Mouse (Mus musculus) heart, postnatal 14 days (tissue): ENCODE measurements around the gene B3gnt2. TPM values are rescaled to one million over a fixed set of nuclear protein-coding genes. Genes with fewer than 3 reads are reported as not detected.
A peak's percentile ranks its signal among the peaks of the same experiment; 100 is the strongest.

Experiments used
- DNase-seq, 2 experiments: peaks; one replicate each; pipeline ENCODE4 v3.0.0; 2021 to 2022
- intact Hi-C: fragments of 180-260 bp; cut with DNase I; formaldehyde crosslinking; loops from one replicate; pipeline ENCODE4 v1.15.1; 2025
- long read RNA-seq, 2 experiments: library from polyadenylated mRNA; stranded (forward); transcript quantifications; one replicate each; pipeline ENCODE4 v2.0.0; 2021
- total RNA-seq, 2 experiments: library from RNA; stranded (reverse); gene quantifications; 2 replicates each; pipeline ENCODE4 v1.2.3; 2021

B3gnt2 gene
- total RNA-seq: 10 to 100 TPM in 1 of 2 experiments, 1 to 10 TPM in 1; 6.9 to 12.0 TPM
- long read RNA-seq, experiment 1, transcript B3gnt2-202 (2 exons, 3,057 nt): major isoform, 39 of 39 reads
- long read RNA-seq, experiment 1, partial matches to known transcripts: 0 of 39 reads
- long read RNA-seq, experiment 1, other reads (novel, unspliced or antisense): 0 of 39 reads
- long read RNA-seq, experiment 2, transcript B3gnt2-201 (2 exons, 2,602 nt): minor isoform, 5 of 50 reads
- long read RNA-seq, experiment 2, transcript B3gnt2-202 (2 exons, 3,057 nt): major isoform, 44 of 50 reads
- long read RNA-seq, experiment 2, partial matches to known transcripts: 0 of 50 reads
- long read RNA-seq, experiment 2, other reads (novel, unspliced or antisense): 1 of 50 reads

DNA sequence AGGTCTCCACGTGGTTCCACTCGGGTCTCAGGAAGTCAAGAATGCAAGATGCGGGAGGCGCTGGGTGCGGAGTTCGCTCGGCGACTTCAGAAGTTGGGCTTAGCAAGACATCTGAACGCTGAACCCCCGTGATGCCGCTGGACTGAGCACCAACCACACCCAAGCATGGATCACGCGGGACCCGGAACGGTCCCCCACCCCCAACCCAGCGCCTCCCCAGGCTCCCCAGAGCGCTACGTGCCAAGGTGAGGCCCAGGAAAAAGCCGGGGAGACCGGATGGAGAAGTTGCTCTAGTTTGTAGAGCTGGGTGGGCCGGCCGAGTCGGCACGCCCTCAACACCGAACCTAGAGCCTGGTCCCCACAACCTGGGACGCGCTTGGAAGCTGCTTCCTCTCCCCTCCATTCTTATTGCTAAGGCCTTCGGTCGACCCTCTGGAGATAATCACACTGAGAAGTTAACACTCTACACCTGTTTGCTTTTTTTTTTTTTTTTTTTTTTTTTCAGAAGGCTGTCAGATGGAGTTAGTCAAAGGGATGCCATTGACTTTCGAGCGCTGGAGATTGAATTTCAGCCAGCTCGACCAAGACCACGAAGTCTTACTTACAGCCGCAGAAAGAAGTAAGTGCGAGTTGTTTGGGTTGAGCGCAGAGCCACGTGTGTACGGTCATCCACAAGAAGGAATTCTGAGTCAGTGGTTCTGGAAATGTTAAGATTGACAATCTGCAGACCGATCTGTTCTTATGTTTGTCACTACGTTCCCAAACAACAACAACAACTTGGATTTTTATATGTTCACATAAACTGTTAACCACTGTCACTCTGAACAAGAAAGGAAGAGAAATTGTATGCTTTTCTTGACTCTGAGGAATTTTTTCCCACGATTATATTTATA, at the start of gene B3gnt2:
B3gnt2 (minus strand) TSS at position 627 of the 893 bp plus-strand sequence.
- intact Hi-C loops: no loop called here
- DNase-seq: peak; percentile 46

DNA sequence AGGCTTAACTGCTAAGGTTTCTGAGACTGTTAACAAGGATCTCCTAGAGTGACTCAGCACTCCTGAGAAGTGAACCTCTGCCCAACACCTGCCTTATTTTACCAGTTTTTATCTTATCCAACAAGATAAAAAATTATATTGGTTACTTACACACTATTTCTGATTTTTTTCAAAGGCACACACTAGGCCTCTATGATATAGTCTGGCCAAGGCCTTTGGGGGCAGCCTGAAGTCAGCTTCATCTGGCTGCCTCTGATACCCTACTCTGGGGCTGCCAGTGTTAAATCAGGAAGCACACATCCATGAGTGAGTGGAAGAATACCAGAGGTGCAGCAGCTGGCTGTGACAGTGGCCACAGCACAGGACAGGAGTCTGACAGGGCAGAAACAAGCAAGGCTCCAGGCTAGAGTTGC, 45.7 kb upstream of the B3gnt2 start:
- intact Hi-C loops: no loop called here
- no peak for DNase-seq

DNA sequence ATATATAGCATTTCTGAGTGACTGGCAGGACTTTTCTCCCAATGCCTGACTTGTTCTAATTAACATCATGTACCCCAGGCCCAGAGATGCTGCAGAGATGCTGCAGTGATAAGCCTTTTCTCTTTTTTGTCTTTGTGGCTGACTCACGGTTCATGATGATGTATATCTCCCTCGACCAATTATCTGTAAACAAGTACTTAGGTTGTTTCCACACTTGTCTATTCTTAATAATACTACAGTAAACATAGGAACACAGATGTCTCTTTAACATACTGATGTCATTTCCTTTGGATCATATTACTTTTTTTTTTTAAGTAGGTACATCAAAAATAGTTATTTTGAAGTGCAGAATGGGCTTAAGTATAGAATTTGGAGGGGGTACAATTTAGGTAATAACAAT, 42.2 kb upstream of the B3gnt2 start:
- no peak for DNase-seq
- intact Hi-C loops: loop anchor here (5.0 kb wide), 1 partner anchor 34 kb away; no protein-coding TSS in a partner anchor

DNA sequence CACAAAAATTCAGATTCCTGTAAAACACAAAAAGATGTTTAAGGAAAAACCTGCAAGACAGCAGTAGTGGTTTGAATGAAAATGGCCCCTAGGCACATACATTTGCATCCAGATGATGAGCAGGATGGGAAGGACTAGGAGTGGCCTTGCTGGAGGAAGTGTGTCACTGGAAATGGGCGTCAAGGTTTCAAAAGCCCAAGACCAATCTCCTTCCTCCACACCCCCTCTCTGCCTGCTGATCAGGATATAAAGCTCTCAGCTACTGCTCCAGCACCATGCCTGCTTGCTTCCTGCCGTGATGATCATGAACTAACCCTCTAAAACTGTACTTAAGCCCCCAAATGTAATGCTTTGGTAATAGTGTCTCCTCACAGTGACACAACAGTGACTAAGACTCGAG, 39.3 kb upstream of the B3gnt2 start:
- DNase-seq: no peak
- intact Hi-C loops: loop anchor here (5.0 kb wide), 1 partner anchor 37 kb away; no protein-coding TSS in a partner anchor

DNA sequence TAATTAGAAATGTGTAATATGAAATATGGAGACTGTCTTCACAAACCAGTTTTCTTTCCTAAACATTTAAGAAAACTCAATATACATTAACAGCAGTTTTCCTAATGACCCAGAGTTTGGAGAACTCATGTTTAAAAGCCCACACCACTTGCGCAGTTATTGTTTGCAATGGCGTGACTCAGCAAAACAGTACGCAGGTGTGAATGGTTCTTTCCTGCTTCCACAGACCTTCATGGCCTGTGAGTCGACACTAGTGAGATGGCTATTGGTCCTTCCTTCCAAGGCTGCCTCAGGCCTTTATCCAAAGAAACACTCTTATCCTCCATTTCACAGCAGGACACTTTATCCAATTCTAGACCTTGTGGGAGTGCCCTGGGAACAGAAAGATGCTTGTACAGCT, 36.9 kb upstream of the B3gnt2 start:
- intact Hi-C loops: no loop called here
- DNase-seq: no peak

DNA sequence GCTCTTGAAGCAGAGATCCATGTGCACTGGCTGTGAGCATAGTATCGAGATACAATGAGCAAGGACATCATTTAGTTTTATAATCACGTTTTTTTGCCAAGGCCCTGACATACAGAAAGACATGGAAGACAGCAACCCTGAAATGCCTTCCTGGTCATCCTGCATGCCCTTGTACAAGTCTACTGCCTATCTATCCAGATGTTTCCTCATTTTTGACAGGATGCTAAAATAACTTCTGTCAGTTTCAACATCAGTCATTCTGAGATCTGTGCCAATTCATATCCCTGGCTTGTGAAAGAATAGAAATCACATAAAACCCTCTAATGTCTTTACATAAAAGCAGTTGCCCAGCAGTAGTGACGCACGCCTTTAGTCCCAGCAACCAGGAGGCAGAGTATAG, 36.4 kb upstream of the B3gnt2 start:
- intact Hi-C loops: no loop called here
- no peak for DNase-seq

DNA sequence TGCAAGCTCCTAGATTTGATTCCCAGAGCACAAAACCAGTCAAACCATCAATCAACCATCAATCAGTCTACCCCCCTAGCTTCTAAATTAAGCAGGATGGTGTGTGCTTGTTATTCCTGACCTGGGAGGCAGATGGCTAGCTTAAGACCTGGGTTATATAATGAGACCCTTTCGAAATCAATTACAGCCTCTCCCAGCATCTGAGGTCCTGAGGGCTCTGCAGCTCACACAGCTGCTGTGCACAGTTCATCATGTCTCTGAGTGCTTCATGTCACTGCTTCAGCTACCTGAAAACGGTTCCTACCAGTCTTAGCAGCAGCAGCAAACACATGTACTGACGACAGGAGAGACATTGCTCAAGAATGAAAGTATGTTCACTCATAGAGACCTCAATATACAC, 32.3 kb upstream of the B3gnt2 start:
- DNase-seq: no peak
- intact Hi-C loops: no loop called here

DNA sequence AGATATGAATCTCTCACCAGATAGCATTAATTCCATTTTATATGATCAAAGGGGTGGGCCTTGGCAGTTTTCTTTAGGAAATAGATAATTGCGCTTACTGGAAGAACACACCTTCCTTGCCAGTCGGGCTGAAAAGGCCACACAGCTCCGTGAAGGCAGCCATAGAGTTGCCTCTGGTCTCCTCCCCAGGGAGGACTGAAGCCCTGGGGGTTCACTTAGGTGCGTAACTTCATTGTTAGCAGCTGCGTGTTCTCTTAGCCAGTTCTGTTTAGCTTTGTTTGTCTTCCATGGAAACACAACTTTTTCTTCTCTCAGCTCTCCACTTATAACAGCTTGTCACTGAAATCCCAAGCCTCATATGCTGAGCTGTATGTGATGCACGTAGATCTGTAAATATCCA, 31.7 kb upstream of the B3gnt2 start:
- no peak for DNase-seq
- intact Hi-C loops: no loop called here

DNA sequence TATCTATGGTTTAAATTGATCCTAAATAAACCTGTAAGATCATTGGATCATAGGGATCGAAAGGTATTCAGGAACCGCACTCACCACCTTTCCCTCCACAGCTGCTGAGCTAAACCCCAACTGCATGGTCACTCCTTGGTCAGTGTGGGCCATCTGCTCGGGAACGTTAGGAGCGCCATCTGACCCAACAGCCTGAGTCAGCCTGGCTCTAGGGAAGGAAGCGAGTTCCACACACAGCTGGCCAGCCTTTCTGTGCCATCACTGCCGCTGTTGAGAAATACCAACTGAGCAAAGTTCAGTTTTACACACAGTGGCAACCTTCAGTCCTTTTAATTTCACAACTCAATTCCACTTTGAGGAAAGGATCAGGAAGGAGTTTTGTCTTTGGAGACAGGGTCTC, 31.1 kb upstream of the B3gnt2 start:
- intact Hi-C loops: no loop called here
- no peak for DNase-seq

DNA sequence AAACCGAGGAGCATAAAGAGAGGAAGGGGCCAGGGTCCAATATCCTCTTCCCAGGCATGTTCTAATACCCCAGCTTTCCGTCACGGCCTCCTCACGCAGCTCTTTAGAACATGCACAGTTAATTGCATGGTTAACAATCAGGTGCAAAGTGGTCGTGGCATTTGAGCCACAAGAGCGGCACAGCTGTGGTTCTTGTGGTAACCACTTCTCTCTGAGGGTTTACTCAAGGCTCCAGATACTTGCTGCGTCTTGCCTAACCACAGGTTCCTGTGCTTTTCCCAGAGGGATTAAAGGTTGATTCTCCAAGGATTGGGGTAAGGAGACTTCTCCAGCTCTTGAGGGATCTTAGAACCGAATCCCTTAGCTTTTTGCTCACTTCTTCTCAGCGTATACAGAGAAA, 30.5 kb upstream of the B3gnt2 start:
- intact Hi-C loops: no loop called here
- no peak for DNase-seq

DNA sequence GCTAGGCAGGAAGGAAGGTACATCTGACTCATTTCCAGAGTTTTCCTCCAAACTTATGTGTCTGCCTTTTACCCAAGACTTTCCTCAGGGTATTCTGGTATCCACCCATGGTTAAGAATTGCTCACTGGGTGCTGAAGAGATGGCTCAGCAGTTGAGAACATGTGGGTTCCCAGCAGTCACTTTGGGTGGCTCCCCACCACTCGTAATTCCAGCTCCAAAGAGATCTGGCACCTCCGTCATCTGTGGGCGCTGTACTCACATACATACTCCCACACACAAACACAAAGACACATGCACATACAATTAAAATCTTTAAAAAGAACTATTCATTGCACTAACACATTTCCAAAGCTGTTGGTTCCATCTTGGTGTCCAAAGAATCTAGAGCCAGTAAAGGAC, 28.5 kb upstream of the B3gnt2 start:
- no peak for DNase-seq
- intact Hi-C loops: no loop called here

DNA sequence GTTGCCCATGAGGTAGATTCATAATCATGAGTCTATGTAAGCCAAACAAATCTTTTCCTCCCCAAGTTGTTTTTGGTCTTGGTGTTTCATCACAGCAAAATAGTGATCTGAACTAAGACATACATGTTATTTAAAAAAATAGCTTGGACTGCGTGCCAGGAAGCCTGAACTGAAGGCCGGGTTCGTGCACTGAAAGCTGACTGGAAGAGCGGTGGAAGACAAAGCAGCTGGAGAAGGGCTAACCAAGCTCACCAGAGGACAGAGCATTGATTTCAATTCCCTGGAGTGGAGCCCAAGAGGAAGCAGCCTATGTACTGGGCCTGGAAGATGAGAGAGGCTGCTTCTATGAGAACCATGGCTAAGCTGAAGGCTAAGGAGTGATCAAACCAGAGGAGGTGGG, 26.2 kb upstream of the B3gnt2 start:
- intact Hi-C loops: no loop called here
- DNase-seq: no peak

DNA sequence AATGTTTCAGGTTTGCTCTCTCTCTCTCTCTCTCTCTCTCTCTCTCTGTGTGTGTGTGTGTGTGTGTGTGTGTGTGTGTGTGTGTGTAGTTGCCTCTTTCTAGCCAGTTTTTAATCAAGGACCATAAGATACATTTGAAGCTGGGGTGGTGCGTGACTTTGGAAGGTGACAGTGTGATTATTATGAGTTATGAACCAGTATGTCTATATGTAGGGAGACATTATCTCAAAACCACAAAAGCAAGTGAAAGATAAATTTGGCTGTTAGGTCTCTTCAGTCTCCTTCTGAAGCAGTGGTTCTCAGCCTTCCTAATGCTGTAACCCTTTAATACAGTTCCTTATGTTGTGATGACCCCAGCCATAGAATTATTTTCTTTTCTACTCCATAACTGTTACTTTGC, 24.6 kb upstream of the B3gnt2 start:
- no peak for DNase-seq
- intact Hi-C loops: no loop called here

DNA sequence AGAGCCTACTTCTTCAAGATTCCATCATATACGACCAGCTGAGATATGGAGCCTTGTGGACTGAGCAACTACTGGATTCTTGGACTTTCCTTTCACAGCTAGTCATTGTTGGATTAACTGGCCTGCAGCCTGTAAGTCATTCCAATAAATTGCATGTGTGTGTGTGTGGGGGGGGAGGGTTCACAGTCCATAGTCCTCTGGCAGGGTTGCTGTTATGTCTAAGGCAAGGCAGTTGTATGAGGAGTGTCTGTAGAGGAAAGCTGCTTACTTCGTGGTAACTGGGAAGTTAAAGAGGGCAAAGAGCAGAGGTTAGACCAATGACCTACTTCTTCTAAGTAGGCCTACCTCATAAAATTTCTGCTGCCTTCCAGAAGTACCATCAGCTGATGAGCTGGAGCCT, 22.9 kb upstream of the B3gnt2 start:
- no peak for DNase-seq
- intact Hi-C loops: no loop called here

DNA sequence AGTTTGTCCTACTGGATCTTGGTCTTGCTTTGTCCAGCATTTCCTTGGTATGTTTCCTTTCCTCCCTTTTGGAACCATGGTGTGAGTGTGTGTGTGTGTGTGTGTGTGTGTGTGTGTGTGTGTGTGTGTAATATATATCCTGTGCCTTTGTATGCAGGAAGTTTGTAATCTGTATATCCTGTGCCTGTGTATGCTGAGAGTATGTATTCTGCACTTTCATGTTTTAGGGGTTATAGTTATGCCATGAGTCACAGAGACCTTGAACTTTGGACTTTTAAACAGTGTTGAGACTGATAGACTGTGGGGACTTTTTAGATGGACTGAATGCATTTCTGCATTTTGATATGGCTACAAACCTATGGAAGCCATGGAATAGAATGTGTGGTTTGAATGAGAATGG, 22.2 kb upstream of the B3gnt2 start:
- intact Hi-C loops: no loop called here

DNA sequence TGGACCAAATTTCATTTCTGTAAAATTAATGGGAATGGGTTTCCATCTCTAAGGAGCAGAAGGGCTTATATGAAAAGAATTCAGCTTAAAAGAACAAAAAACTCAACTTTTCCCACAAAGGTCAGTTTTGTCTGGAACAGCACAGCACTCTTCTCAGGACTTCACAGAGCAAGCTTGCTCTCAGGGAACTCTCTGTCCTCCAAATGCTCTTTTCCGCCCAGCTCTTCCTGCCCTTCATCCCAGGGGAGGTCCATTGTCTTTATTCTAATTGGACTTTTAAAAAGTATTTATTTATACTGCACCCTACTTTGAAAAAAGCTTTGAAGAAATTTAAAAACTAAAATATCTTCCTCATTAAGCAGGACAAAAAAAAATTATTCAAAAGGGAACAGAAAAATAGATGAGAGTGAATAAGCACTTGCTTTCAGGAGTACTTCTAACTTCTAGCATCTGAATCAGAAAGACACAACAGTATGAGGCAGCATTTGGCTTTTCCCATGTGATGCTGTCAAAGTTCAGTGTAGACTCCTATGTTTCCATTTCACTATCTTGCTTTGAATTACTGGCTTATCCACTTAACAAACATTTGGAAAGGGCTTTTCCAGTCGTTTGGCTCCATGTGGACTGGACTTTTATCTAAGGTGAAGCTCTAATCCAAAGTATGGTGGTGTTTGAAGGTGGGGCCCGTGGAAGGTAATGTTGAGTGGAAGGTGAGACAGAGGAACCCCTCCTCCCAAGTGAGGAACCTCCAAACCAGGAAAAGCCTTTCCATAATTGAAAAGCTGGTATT, 19.8 kb upstream of the B3gnt2 start:
- intact Hi-C loops: no loop called here
- no peak for DNase-seq

More for the DNA sequence above, 22.2 kb upstream of the B3gnt2 start:
- DNase-seq: no peak

DNA sequence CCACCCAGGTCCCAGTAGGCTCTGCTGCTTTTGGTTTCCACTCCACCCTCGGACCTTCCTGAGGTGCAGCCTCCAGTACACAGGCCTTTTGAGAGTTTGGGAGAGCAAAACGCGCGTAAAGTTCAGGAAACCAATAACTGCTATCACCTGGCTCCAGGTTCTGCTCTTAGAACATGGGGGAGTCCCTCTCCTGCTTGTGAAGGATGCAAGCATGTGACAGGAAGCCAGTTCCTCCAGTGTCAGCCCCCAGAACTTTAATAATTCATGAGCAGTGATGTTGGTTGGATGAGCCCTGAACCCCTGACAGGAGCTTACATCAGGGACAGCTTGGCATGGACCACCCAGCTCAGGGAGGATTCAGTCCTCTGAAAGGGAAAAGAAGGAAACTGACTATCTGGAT, 18.9 kb upstream of the B3gnt2 start:
- no peak for DNase-seq
- intact Hi-C loops: no loop called here

DNA sequence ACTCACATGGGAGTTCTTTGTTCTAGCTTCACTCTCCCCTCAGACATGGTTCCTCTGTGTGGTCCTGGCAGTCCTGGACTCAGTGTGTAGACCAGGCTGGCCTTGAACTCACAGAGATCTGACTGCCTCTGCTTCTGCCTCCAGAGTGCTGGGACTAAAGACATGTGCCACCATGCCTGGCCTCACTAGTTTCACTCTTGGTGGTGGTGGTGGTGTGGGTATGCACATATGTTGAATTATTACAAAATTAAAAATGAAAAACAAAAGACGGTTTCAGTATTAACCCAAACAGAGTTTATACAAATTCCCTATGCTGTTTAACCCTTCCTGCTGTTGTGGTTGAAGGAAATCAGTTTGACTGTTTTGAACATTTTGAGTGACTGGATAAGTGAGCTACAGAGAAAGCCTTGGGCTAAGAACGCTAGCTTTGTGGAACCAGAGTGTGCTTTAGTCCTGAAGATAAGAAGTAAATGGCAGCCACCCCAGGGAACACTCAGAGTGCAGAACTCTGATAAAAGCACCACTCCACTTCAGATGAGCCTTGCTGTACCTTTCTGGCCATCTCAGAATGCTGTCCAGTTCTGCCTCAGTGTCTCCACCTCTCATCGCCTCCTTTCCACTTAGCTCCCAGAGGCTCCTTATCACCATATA, 16.0 kb upstream of the B3gnt2 start:
- DNase-seq: no peak

DNA sequence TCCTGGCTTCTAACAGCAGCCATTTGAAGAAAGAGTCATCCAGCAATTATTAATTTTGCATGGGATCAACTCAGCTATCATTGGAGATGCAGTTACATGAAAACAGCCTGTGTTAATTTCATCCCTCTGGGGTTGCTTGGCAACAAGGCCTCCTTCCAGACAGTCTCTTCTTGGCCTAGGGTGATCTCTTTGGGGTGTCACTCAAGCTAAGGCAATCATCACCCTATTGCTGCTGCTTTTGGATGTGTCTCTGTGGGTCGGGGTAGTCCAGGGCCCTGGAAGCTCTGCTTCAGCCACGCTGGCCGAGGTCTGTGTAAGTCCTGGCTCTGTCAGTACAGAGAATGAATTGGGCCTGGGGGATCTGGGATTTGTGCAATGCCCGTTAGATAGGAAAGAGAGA, 14.5 kb upstream of the B3gnt2 start:
- DNase-seq: no peak
- intact Hi-C loops: no loop called here

More for the DNA sequence above, 16.0 kb upstream of the B3gnt2 start:
- intact Hi-C loops: no loop called here

DNA sequence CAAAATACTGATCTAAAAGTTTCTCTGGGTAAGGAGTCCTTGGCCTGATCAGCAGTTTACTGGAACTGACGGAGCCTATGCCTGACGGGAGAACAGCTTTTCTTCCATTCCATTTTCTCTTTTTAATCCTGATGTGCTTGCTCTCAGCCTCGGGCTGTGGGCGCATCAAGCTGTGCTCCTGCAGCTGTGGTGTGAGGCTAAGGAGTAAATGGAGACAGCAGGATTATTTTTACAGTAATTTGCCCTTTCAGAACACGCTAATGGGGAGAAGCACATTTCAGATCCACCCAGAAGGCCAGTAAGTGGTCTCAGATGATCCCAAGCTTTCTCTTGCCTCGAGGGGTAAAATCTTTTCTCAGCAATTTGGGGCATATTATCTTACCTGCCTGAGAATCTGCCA, 14.0 kb upstream of the B3gnt2 start:
- intact Hi-C loops: no loop called here
- no peak for DNase-seq
